Mouse (Mus musculus) urinary bladder, postnatal 10 days (tissue): ENCODE measurements around the gene Paics.

ENCODE experiments used
- DNase-seq: peaks from one replicate; pipeline ENCODE4 v3.0.0; 2022; ENCODE audit warnings: low spot score

Paics gene

GRCm38 (mm10) chr5:77011082-77011481, 60.0 kb downstream of the Paics start:
- no peak for DNase-seq

DNA sequence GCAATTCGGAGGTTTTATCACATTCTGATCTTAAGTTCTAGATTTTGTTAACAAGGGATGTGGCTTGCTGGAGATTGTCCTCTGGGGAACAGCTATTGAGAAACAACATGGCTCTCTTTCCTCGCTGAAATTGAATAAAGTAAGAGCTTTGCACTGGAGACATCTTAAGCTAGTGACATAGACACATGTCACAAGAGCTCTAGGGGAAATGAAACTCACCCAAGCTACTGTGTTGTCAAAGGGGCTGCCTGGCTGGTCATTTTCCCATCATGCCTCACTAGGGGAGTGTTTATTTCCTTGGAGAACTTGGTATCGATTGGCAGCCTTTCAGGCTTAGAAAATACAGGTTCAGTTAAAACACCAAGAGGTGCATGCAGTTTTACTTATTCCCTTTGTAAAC, 62.1 kb downstream of the Paics start:
- no peak for DNase-seq

GRCm38 (mm10) chr5:77015544-77016482, 64.7 kb downstream of the Paics start, which contains the start of gene Thegl:
Gene Thegl (plus strand): TSS chr5:77016023.
- peak; percentile 27 for DNase-seq
